Mouse (Mus musculus): ENCODE results near the gene Sh3rf1. TPM values are rescaled to one million over a fixed set of nuclear protein-coding genes. Genes with fewer than 3 reads are reported as not detected.

The Sh3rf1 gene
- polyA plus RNA-seq, 1 experiment from 2014 or later, result 22.4 TPM

DNA sequence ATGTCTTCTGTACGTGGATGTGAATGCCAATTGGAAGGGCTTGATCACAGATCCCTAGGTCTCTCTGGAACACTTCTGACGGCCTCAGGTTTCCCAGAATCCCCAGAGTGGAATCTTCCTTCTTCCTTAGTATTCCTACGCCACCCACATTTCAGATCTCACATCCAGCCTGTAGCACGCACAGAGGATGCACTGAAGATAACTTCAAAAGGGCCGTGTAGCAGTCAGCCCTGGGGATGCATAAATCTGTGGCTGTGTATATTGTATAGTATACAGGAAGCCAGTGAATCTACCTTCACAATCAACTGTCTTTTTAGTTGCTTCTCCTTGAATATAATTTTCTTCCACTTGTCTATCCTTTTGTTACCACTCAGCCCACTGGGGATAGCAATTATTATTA is 98.1 kb downstream of the Sh3rf1 start:
- ATAC-seq (replicated peaks; ENCODE audit: low FRiP score), result no peak
- peaks cover 59% of the 10 kb centered on the region for H3K4me1 ChIP-seq
- 54% methylated on average over 5 of the region's 5 CpGs for WGBS

DNA sequence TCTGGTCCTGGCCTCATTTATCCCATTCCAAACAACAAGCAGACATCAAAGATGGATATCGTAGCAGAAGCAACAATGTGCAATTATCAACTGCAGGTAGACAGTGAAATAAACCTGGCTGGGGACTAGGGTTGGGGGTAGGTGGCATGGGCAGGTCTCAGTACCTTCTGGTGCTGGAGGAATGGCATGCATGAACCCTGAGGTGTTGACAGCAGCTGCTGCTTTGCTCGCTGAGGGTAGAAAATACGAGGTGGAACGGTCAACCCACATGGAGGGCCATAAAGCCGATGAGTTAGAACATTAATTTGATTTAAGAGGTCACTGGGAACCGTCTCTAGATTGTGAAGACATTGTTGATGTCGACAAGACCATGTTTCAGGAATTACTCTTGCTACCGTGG is 98.8 kb downstream of the Sh3rf1 start:
- H3K4me3 ChIP-seq (replicated peaks), result no peak overlapping the region
- H3K27me3 ChIP-seq, result no peaks in the 10 kb centered on the region
- H3K27ac ChIP-seq, result no peak overlapping the region
- H3K9ac ChIP-seq, result no peak overlapping the region
- peaks cover 54% of the 10 kb centered on the region for H3K4me1 ChIP-seq
- no peaks in the 10 kb centered on the region for H3K36me3 ChIP-seq
- no peaks in the 10 kb centered on the region for H3K9me3 ChIP-seq (replicated peaks)
- no peak overlapping the region for H3K4me2 ChIP-seq
- WGBS, result 27% methylated on average over 8 of the region's 8 CpGs
- ATAC-seq (replicated peaks; ENCODE audit: low FRiP score), result no peak

More for the DNA sequence above, 98.1 kb downstream of the Sh3rf1 start:
- Histone ChIP-seq H3K27me3 (no peaks in the 10 kb centered on the region), H3K4me3 (replicated peaks) (no peak overlapping the region), H3K4me2 (no peak overlapping the region), H3K27ac (peak overlapping the region; percentile 46; the same call in 1 of the 2 replicates), H3K36me3 (no peaks in the 10 kb centered on the region), H3K9ac (no peak overlapping the region), H3K9me3 (replicated peaks) (no peaks in the 10 kb centered on the region)

DNA sequence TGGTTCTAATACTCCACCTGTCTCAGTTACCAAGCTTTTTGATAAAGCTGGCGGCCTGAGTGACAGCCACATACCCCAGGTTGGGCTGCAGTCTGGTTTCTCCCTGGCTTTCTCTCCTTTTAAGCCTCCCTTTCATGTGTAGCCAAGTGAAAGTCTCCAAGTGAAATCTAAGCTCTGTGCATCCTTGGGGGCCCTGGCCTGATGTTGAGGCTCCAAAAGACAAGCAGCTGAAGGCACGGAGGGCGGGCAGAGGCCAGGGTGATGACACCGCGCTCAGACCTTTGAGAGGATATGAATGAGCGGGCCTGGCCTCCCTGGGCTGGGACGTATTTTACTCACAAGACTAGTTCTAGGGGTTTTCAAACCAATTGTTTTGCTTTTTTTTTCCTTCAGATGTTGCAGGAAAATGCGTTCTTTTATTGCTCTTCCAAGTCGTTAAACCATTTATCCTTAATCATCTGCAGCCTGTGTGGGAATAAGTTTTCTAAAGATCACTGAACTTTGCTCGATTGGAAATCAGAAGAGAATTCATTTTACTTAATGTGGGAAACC is 100.8 kb downstream of the Sh3rf1 start:
- H3K27ac ChIP-seq, result no peak overlapping the region
- no peaks in the 10 kb centered on the region for H3K9me3 ChIP-seq (replicated peaks)
- 37% methylated on average over 10 of the region's 10 CpGs for WGBS
- peak; percentile 64; the same call in 1 of the 2 replicates for ATAC-seq (replicated peaks; ENCODE audit: low FRiP score)
- H3K4me3 ChIP-seq (replicated peaks), result no peak overlapping the region
- no peak overlapping the region for H3K9ac ChIP-seq
- H3K36me3 ChIP-seq, result peaks cover 4% of the 10 kb centered on the region
- H3K4me1 ChIP-seq, result peaks cover 51% of the 10 kb centered on the region
- no peak overlapping the region for H3K4me2 ChIP-seq
- H3K27me3 ChIP-seq, result no peaks in the 10 kb centered on the region

DNA sequence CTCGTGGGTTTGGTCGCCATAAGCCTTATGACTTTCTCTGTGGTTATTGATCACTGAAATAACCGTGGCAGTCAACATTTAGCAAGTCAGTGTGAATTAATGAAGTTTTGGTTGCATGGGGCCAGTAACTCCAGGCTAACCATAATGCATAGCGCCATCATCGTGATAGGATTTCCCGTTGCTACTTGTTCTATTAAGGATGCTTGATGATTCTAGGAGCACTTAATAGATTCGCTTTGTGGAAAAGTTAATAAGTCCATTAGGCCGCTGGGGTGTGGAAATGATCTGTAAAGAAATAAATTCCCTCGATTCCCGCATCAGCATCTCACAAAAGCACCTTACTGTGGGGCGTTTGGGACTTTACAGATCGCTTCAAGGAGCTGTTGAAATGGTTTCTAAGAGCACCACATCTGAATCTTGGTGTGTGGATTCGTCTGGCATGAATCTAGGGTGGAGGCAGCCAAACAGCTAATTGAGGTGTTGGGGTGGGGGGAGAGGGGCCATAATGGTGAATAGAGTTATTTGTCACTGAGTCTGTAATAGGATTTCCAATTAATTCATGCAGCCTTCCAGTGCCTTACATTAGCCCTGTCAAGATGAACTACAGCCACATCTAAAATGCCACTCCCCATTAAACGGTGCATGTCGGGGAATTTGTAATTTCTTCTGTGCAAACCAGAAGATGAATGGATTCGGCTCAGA is 101.5 kb downstream of the Sh3rf1 start:
- Histone ChIP-seq H3K4me3 (replicated peaks) (no peak overlapping the region), H3K4me2 (no peak overlapping the region), H3K9ac (no peak overlapping the region), H3K9me3 (replicated peaks) (no peaks in the 10 kb centered on the region), H3K36me3 (peaks cover 11% of the 10 kb centered on the region), H3K27ac (0 out of 2 replicates have a peak overlapping the region, but pooled peaks have one; percentile 5), H3K4me1 (peaks cover 51% of the 10 kb centered on the region), H3K27me3 (no peaks in the 10 kb centered on the region)
- ATAC-seq (replicated peaks; ENCODE audit: low FRiP score), result no peak
- 63% methylated on average over 16 of the region's 16 CpGs for WGBS

DNA sequence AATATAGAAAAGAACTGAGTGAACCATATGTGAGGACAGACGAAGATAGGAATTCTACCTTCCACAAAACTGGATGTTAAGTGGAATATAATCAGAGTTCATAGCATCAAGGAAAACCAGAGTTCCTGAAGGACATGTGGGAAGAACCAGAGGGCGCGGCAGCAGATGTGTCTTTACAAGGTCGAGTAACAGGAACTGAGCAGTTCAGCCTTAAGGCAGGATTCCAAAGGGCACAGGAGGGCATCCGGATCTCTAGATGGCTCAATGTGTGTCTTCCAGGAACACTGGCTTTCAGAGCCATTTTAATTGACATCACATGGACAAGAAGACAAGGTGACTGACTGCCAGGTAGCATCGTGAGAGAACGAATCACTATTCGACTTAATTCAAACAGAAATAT is 102.6 kb downstream of the Sh3rf1 start:
- H3K27ac ChIP-seq, result no peak overlapping the region
- peaks cover 22% of the 10 kb centered on the region for H3K36me3 ChIP-seq
- H3K27me3 ChIP-seq, result no peaks in the 10 kb centered on the region
- H3K4me1 ChIP-seq, result peaks cover 47% of the 10 kb centered on the region
- H3K4me3 ChIP-seq (replicated peaks), result no peak overlapping the region
- H3K4me2 ChIP-seq, result no peak overlapping the region
- no peak overlapping the region for H3K9ac ChIP-seq
- 75% methylated on average over 8 of the region's 8 CpGs for WGBS
- no peaks in the 10 kb centered on the region for H3K9me3 ChIP-seq (replicated peaks)
- ATAC-seq (replicated peaks; ENCODE audit: low FRiP score), result no peak

DNA sequence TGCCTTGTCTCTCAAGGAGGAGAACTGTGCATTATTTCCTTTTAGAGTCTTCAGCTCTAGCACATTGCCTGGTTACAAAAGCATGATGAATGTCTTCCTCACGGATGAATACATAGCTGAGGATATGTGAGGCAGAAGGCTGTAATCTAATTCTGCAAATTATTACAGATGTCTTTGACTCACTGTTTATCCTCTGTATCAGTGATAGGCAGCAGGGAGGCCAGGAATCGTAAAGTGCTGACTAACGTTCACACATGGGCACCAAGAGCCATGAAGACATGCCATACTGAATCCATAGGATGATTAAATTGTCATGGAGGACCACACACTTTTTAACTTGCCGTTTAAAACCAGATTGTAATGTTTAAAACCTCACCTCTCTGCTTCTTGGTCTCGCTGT is 103.7 kb downstream of the Sh3rf1 start:
- Histone ChIP-seq H3K9me3 (replicated peaks) (no peaks in the 10 kb centered on the region), H3K4me3 (replicated peaks) (no peak overlapping the region), H3K36me3 (peaks cover 29% of the 10 kb centered on the region), H3K9ac (no peak overlapping the region), H3K27me3 (no peaks in the 10 kb centered on the region), H3K27ac (no peak overlapping the region), H3K4me1 (peaks cover 39% of the 10 kb centered on the region), H3K4me2 (no peak overlapping the region)
- 77% methylated on average over 5 of the region's 5 CpGs for WGBS
- no peak for ATAC-seq (replicated peaks; ENCODE audit: low FRiP score)

DNA sequence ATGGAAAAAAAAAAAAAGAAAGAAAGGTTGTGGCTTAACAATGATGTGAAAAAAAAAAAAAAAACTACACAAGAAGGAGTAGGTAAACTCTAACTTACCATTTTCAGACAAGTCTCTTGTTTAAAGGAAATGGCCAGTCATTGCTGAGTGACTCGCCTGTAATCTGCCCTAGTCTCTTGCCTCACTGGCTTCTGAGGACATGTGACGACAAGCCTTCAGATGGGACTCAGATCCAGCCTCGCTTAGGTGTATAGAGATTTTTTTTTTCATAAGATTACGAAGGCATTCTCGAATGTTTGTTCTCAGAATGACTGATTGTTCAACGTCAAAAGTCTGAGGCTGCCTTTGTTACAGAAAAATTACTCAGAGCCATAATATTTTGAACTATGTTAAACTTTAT is 116.0 kb downstream of the Sh3rf1 start:
- H3K27ac ChIP-seq, result no peak overlapping the region
- no peak overlapping the region for H3K9ac ChIP-seq
- ATAC-seq (replicated peaks; ENCODE audit: low FRiP score), result no peak
- H3K9me3 ChIP-seq (replicated peaks), result no peaks in the 10 kb centered on the region
- peaks cover 21% of the 10 kb centered on the region for H3K36me3 ChIP-seq
- WGBS, result 86% methylated on average over 6 of the region's 6 CpGs
- H3K4me2 ChIP-seq, result no peak overlapping the region
- H3K27me3 ChIP-seq, result no peaks in the 10 kb centered on the region
- H3K4me3 ChIP-seq (replicated peaks), result no peak overlapping the region
- H3K4me1 ChIP-seq, result peaks cover 34% of the 10 kb centered on the region

DNA sequence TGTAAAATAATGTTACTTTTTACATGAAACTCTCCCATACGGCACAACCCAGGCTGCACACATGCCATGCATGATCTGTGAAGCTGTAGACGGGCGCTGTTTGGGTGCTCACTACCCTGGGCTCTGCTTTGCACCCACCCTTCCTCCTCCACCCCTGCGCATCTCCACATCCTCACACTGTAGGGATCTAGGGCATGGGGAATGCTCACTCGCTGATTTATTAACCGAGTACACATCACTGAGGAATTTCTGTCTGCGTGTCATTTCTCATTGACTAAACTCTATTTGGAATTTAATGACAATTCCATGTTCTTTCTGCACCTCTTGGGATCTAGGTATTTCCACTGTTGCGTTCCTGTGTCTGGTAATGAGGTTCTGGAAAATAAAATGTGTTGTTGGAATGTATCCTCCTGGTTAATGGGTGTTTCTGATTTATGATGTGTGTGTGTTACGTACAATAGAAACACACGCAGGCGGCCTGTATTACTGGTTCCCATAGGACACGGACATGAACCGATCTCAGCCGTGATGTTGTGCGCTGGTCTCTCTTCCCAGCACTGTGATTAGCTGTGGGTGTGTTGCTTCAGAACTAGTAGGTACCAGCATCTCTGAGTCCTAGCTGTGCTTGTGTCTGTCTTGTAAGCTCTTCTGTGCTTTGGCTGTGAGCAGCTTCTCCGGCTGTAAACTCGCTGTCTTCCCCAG is 116.8 kb downstream of the Sh3rf1 start:
- Histone ChIP-seq H3K27me3 (no peaks in the 10 kb centered on the region), H3K4me2 (no peak overlapping the region), H3K4me1 (peaks cover 34% of the 10 kb centered on the region), H3K4me3 (replicated peaks) (no peak overlapping the region), H3K9me3 (replicated peaks) (no peaks in the 10 kb centered on the region), H3K36me3 (peaks cover 19% of the 10 kb centered on the region), H3K9ac (no peak overlapping the region), H3K27ac (no peak overlapping the region)
- 71% methylated on average over 17 of the region's 17 CpGs for WGBS
- ATAC-seq (replicated peaks; ENCODE audit: low FRiP score), result 0 out of 2 replicates have a peak, but pooled peaks have one; percentile 64

DNA sequence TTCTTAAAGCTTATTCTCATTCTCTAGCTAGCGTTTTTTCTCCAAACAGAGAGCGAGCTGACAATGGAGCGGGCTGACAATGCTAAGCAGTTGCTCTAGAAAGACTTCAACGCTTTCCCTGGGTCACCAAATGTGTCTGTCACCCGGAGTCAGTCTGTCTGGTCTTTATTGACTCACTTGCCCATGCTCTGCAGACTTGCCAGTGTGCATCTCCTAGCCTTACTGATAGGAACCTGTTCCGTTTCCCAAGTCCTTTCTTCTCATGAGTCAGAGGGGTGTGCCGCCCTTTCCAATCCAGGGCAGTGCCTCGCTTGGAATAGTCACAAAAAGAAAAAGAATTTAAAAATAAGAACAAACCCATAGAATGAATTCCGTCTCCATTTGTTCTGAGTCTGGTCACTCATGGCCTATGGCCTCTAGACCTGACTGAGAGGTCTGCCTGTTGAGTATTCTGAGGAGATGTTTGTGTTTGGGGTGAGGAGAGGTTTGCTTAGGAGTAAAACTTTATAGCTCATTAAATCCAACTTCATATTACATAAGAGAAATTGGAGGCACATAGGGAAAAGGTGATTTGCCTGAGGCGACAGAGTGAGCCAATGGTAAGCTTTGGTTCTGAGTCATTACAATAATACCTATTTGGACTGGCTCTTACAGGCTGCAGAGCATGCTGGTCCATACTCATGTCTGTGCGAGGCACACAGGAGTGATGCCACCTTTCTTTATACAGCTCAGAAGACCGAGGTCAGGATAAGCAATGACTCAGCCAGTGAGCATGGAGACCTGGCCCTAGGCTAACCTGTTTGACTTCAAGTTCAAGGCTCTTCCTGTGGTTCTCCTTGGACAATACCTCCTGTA is 118.1 kb downstream of the Sh3rf1 start:
- peak; percentile 75 for ATAC-seq (replicated peaks; ENCODE audit: low FRiP score)
- WGBS, result 59% methylated on average over 12 of the region's 12 CpGs
- H3K4me1 ChIP-seq, result peaks cover 34% of the 10 kb centered on the region
- no peak overlapping the region for H3K9ac ChIP-seq
- H3K4me2 ChIP-seq, result no peak overlapping the region
- H3K27me3 ChIP-seq, result no peaks in the 10 kb centered on the region
- H3K9me3 ChIP-seq (replicated peaks), result no peaks in the 10 kb centered on the region
- peaks cover 7% of the 10 kb centered on the region; the same call in 1 of the 2 replicates for H3K36me3 ChIP-seq
- H3K27ac ChIP-seq, result peak overlapping the region; percentile 52; the same call in 1 of the 2 replicates
- H3K4me3 ChIP-seq (replicated peaks), result no peak overlapping the region

DNA sequence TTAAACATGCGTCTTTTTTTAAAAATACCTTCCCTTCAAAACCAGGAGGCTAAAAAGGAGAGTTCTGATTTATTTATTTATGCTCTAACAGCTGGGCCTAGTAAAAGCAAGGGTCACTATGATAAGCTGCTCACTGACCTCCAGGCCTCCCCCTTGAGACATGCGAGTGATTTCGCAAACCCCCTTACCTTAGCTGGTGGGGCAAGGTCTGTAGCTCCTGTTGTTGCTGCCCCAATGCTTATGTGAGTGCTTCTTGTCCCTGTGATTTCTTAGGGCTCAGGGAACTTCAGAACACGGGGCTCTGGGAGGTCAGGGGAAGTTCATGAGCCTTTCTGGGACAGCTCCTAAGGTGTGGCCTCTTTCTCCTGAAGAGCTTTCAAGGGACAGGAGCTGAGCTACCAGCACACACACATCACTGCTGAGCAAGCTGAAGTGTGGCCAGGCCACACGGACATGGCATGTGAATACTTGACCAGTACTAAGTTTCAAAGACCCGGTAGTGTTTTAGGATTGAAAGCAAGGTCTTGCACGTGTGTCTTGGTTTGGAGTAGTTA is 118.9 kb downstream of the Sh3rf1 start:
- peak; percentile 34; the same call in 1 of the 2 replicates for ATAC-seq (replicated peaks; ENCODE audit: low FRiP score)
- no peak overlapping the region for H3K4me2 ChIP-seq
- peak overlapping the region; percentile 52 for H3K27ac ChIP-seq
- WGBS, result 67% methylated on average over 7 of the region's 7 CpGs
- peaks cover 7% of the 10 kb centered on the region; the same call in 1 of the 2 replicates for H3K36me3 ChIP-seq
- H3K9ac ChIP-seq, result no peak overlapping the region
- H3K4me1 ChIP-seq, result peaks cover 34% of the 10 kb centered on the region
- no peaks in the 10 kb centered on the region for H3K9me3 ChIP-seq (replicated peaks)
- no peaks in the 10 kb centered on the region for H3K27me3 ChIP-seq
- H3K4me3 ChIP-seq (replicated peaks), result no peak overlapping the region

DNA sequence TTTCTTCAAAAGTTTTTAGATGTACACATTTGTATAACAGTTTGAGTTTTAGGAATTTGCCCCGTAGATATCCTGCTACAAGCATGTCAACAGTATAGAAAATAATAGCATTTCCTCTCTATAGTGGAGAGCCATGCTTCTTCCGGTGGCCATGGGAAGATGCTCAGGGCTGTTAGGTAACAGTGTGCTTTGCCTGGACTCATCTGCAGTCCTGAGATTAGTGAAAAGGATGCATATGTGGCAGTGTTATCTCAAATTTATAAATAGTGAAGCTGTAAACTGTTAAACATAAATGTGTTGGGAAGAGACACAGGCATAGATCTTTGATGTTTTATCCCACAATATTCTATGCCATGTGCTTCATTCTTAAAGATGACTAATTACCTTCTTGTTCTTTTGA is 120.8 kb downstream of the Sh3rf1 start:
- no peaks in the 10 kb centered on the region for H3K9me3 ChIP-seq (replicated peaks)
- no peaks in the 10 kb centered on the region for H3K27me3 ChIP-seq
- no peak overlapping the region for H3K4me2 ChIP-seq
- H3K4me1 ChIP-seq, result peaks cover 38% of the 10 kb centered on the region
- no peak for ATAC-seq (replicated peaks; ENCODE audit: low FRiP score)
- no peak overlapping the region for H3K4me3 ChIP-seq (replicated peaks)
- peaks cover 7% of the 10 kb centered on the region for H3K36me3 ChIP-seq
- WGBS, result 89% methylated on average over 2 of the region's 2 CpGs
- no peak overlapping the region for H3K9ac ChIP-seq
- no peak overlapping the region for H3K27ac ChIP-seq

All from kidney, embryonic 15.5 days (tissue).